Mouse (Mus musculus) heart, adult 2 months (tissue): ENCODE results near the gene Rpl23.

ENCODE experiments used
- CTCF ChIP-seq: fragments of 200-600 bp; IDR thresholded peaks from 2 replicates; pipeline ENCODE4 v1.8.1; 2022; ENCODE audit warnings: antibody characterized with exemption, mild to moderate bottlenecking, moderate library complexity
- EP300 ChIP-seq: fragments of 200-500 bp; IDR thresholded peaks from 2 replicates; pipeline ENCODE4 v1.6.1; 2011; ENCODE audit warnings: low read depth, low read length, control low read depth; ENCODE audit not compliant: insufficient read depth
- POLR2A ChIP-seq: fragments of 200-500 bp; IDR thresholded peaks from 2 replicates; pipeline ENCODE4 v1.6.1; 2011; ENCODE audit warnings: mild to moderate bottlenecking, low read depth, low read length, control low read depth; ENCODE audit not compliant: insufficient read depth

GRCm38 (mm10) chr11:97806613-97806964 lies 24.4 kb upstream of the Rpl23 start:
- TF ChIP-seq CTCF (no peak), POLR2A (no peak), EP300 (no peak)
